Mouse (Mus musculus) embryonic fibroblast, embryonic 13.5 days (primary cell): ENCODE results near the gene Snx12.

ENCODE experiments used
- CTCF ChIP-seq: IDR thresholded peaks from 2 replicates; pipeline ENCODE4 v1.5.1; 2011; ENCODE audit warnings: mild to moderate bottlenecking, control low read depth, low read length, moderate library complexity, borderline replicate concordance; ENCODE audit not compliant: insufficient read depth
- POLR2A ChIP-seq: IDR thresholded peaks from 2 replicates; pipeline ENCODE4 v1.6.1; 2011; ENCODE audit warnings: low read depth, mild to moderate bottlenecking, control low read depth, low read length, moderate library complexity

DNA sequence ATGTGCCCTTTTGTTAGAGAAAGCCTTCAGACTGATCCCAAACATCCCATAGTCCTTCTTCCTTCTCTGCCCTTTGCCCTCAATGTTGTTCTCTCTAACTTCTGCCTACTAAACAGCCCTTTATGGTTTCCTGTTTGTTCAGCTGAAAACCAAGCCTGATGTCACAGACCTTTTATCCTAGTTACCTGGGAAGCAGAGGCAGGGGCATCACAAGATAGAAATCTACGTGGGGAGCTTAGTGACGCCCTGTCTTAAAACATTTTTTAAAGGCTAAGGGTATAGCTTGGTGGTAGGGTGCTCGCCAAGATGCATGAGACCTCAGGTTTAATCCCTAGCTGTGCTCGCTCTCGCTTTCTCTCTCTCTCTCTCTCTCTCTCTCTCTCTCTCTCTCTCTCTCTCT is 74.9 kb downstream of the Snx12 start:
- TF ChIP-seq POLR2A, result no peak
- TF ChIP-seq CTCF, result no peak
